Mouse (Mus musculus): ENCODE results near the gene Ncbp1. TPM values are rescaled to one million over a fixed set of nuclear protein-coding genes. Genes with fewer than 3 reads are reported as not detected.
"Not testable (repeated sequence)": the region's sequence is repeated elsewhere in the genome, so short reads cannot be mapped to it uniquely, and the experiment has no call there.

Gene Ncbp1
- polyA plus RNA-seq, 1 experiment from 2014 or later, result 76.0 TPM

- Histone ChIP-seq H3K4me1 (no peaks in the 10 kb centered on the region), H3K4me2 (no peak overlapping the region), H3K36me3 (replicated peaks) (peaks cover 59% of the 10 kb centered on the region), H3K4me3 (no peak overlapping the region), H3K27me3 (replicated peaks) (no peaks in the 10 kb centered on the region), H3K9me3 (no peaks in the 10 kb centered on the region), H3K9ac (no peak overlapping the region), H3K27ac (no peak overlapping the region)
- WGBS, result 75% methylated on average over 9 of the region's 9 CpGs
- ATAC-seq (replicated peaks), result no peak
Measured at GRCm38 (mm10) chr4:46185890-46186289, 47.5 kb downstream of the Ncbp1 start.

GRCm38 (mm10) chr4:46186466-46186865 lies 48.1 kb downstream of the Ncbp1 start:
- Histone ChIP-seq H3K27me3 (replicated peaks) (no peaks in the 10 kb centered on the region), H3K9ac (no peak overlapping the region), H3K4me1 (no peaks in the 10 kb centered on the region), H3K36me3 (replicated peaks) (peaks cover 60% of the 10 kb centered on the region), H3K4me2 (no peak overlapping the region), H3K9me3 (no peaks in the 10 kb centered on the region), H3K27ac (no peak overlapping the region), H3K4me3 (no peak overlapping the region)
- no peak for ATAC-seq (replicated peaks)
- WGBS, result 75% methylated on average over 3 of the region's 3 CpGs

- H3K4me3 ChIP-seq; H3K9ac ChIP-seq; H3K27ac ChIP-seq; H3K4me2 ChIP-seq; H3K9me3 ChIP-seq; ATAC-seq (replicated peaks); H3K27me3 ChIP-seq (replicated peaks): not testable (repeated sequence)
- Histone ChIP-seq H3K4me1 (peaks cover 32% of the 10 kb centered on the region), H3K36me3 (replicated peaks) (peaks cover 22% of the 10 kb centered on the region; the same call in 1 of the 2 replicates)
Measured at GRCm38 (mm10) chr4:46192011-46192410, 53.6 kb downstream of the Ncbp1 start.

GRCm38 (mm10) chr4:46195781-46196487 lies 57.5 kb downstream of the Ncbp1 start, which contains the start of gene Xpa:
Gene Xpa, minus strand, starts transcription at chr4:46196311.
- Histone ChIP-seq H3K4me1 (peaks cover 33% of the 10 kb centered on the region), H3K27me3 (replicated peaks) (peaks cover 9% of the 10 kb centered on the region), H3K9ac (peak within 1 kb of the TSS; percentile 93), H3K9me3 (no peaks in the 10 kb centered on the region), H3K27ac (peak within 1 kb of the TSS; percentile 90), H3K4me3 (peak within 1 kb of the TSS; percentile 90), H3K4me2 (peak within 1 kb of the TSS; percentile 61), H3K36me3 (replicated peaks) (peaks cover 4% of the 10 kb centered on the region; the same call in 1 of the 2 replicates)
- 1% methylated on average over 56 of the region's 70 CpGs for WGBS
- peak; percentile 96 for ATAC-seq (replicated peaks)

- no peaks in the 10 kb centered on the region for H3K9me3 ChIP-seq
- peaks cover 9% of the 10 kb centered on the region for H3K27me3 ChIP-seq (replicated peaks)
- peak overlapping the region; percentile 90 for H3K27ac ChIP-seq
- peak; percentile 53 for ATAC-seq (replicated peaks)
- H3K4me1 ChIP-seq, result peaks cover 33% of the 10 kb centered on the region
- no peaks in the 10 kb centered on the region for H3K36me3 ChIP-seq (replicated peaks)
- WGBS, result 30% methylated on average over 6 of the region's 6 CpGs
- H3K4me3 ChIP-seq, result peak overlapping the region; percentile 90
- H3K9ac ChIP-seq, result peak overlapping the region; percentile 32
- peak overlapping the region; percentile 61 for H3K4me2 ChIP-seq
Measured at GRCm38 (mm10) chr4:46196513-46196912, 58.1 kb downstream of the Ncbp1 start.

GRCm38 (mm10) chr4:46198064-46198463 lies 59.7 kb downstream of the Ncbp1 start:
- no peaks in the 10 kb centered on the region for H3K36me3 ChIP-seq (replicated peaks)
- no peak overlapping the region for H3K4me3 ChIP-seq
- WGBS, result 77% methylated on average over 5 of the region's 5 CpGs
- no peak overlapping the region for H3K27ac ChIP-seq
- no peak overlapping the region for H3K4me2 ChIP-seq
- peaks cover 9% of the 10 kb centered on the region for H3K27me3 ChIP-seq (replicated peaks)
- H3K9me3 ChIP-seq, result no peaks in the 10 kb centered on the region
- no peak overlapping the region for H3K9ac ChIP-seq
- H3K4me1 ChIP-seq, result peaks cover 38% of the 10 kb centered on the region
- ATAC-seq (replicated peaks), result no peak

GRCm38 (mm10) chr4:46201834-46202561 lies 63.6 kb downstream of the Ncbp1 start:
- Histone ChIP-seq H3K4me2 (peak overlapping the region; percentile 65), H3K9ac (peak overlapping the region; percentile 65), H3K27ac (peak overlapping the region; percentile 86), H3K4me1 (peaks cover 8% of the 10 kb centered on the region), H3K27me3 (replicated peaks) (peaks cover 9% of the 10 kb centered on the region), H3K36me3 (replicated peaks) (no peaks in the 10 kb centered on the region), H3K4me3 (peak overlapping the region; percentile 42), H3K9me3 (no peaks in the 10 kb centered on the region)
- WGBS, result 9% methylated on average over 7 of the region's 7 CpGs
- peak; percentile 82 for ATAC-seq (replicated peaks)

- no peaks in the 10 kb centered on the region for H3K9me3 ChIP-seq
- peak overlapping the region; percentile 65 for H3K4me2 ChIP-seq
- ATAC-seq (replicated peaks), result peak; percentile 72
- H3K36me3 ChIP-seq (replicated peaks), result no peaks in the 10 kb centered on the region
- peaks cover 9% of the 10 kb centered on the region for H3K27me3 ChIP-seq (replicated peaks)
- H3K9ac ChIP-seq, result peak overlapping the region; percentile 65
- H3K27ac ChIP-seq, result peak overlapping the region; percentile 86
- H3K4me1 ChIP-seq, result peaks cover 7% of the 10 kb centered on the region
- 5% methylated on average over 23 of the region's 23 CpGs for WGBS
- peak overlapping the region; percentile 42 for H3K4me3 ChIP-seq
Measured at GRCm38 (mm10) chr4:46202562-46203126, 64.2 kb downstream of the Ncbp1 start.

- Histone ChIP-seq H3K27me3 (replicated peaks) (no peaks in the 10 kb centered on the region), H3K36me3 (replicated peaks) (no peaks in the 10 kb centered on the region), H3K27ac (no peak overlapping the region), H3K4me2 (no peak overlapping the region), H3K4me3 (no peak overlapping the region), H3K9ac (no peak overlapping the region), H3K4me1 (no peaks in the 10 kb centered on the region), H3K9me3 (no peaks in the 10 kb centered on the region)
- 89% methylated on average over 3 of the region's 3 CpGs for WGBS
- ATAC-seq (replicated peaks), result no peak
Measured at GRCm38 (mm10) chr4:46221090-46221489, 82.7 kb downstream of the Ncbp1 start.

Other genes with a start within 250 kb of the Ncbp1 start
- gene Ccdc180, start 248.3 kb upstream of the Ncbp1 start, polyA plus RNA-seq (2015; fragmentation: Nextera tagmentation; extraction: Ambion mirVana), result 0.39 and 0.43 TPM in 2 replicates
- 24.4 and 24.5 TPM in 2 replicates for gene Tdrd7, start 173.3 kb upstream of the Ncbp1 start, polyA plus RNA-seq (2015; fragmentation: Nextera tagmentation; extraction: Ambion mirVana)
- 0.65 and 0.83 TPM in 2 replicates for gene Tmod1, start 99.7 kb upstream of the Ncbp1 start, polyA plus RNA-seq (2015; fragmentation: Nextera tagmentation; extraction: Ambion mirVana)
- 29.9 and 33.9 TPM in 2 replicates for gene Tstd2, start 81 bp downstream of the Ncbp1 start, polyA plus RNA-seq (2015; fragmentation: Nextera tagmentation; extraction: Ambion mirVana)
- 30.7 and 37.2 TPM in 2 replicates for gene Xpa, start 57.7 kb downstream of the Ncbp1 start, polyA plus RNA-seq (2015; fragmentation: Nextera tagmentation; extraction: Ambion mirVana)
- not detected in 2 replicates for gene Foxe1, start 205.0 kb downstream of the Ncbp1 start, polyA plus RNA-seq (2015; fragmentation: Nextera tagmentation; extraction: Ambion mirVana)